Mouse (Mus musculus) stomach, postnatal 0 days (tissue): ENCODE results near the gene Grem2.

Source experiments
- CTCF ChIP-seq: IDR thresholded peaks from 2 replicates; pipeline ENCODE4 v1.5.1; 2016; ENCODE audit warnings: antibody characterized with exemption, low read depth, mild to moderate bottlenecking, moderate library complexity
- EP300 ChIP-seq: optimal IDR thresholded peaks from 2 replicates; pipeline ENCODE3; 2016; ENCODE audit warnings: antibody characterized with exemption

GRCm38 (mm10) chr1:174892471-174892870 is 29.1 kb downstream of the Grem2 start:
- TF ChIP-seq CTCF (no peak), EP300 (no peak)
